Mouse (Mus musculus): ENCODE measurements around the gene Zkscan6.

The Zkscan6 gene

GRCm38 (mm10) chr11:65806909-65807504, at the start of gene Zkscan6:
Gene Zkscan6 (plus strand): TSS chr11:65807175.
- peak; percentile 89 for DNase-seq

GRCm38 (mm10) chr11:65759350-65759749, 47.6 kb upstream of the Zkscan6 start:
- no peak for DNase-seq

DNA sequence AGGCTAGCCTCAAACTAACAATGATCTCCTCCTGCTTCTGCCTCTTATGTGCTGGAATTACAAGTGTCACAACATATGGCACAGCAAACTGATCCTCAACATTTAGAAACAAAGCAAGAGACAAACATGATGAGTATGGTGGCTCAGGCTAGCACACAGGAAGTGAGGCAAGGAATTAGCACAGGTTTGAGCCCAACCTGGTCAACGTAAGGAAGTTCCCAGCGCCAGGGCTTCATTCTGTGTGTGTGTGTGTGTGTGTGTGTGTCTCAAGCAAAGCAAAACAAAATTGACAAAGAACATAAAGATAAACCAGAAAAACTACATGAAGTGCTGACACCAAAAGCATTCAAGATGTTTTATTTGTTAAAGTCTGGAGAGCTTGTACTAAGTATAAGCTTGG, 46.1 kb upstream of the Zkscan6 start:
- no peak for DNase-seq

DNA sequence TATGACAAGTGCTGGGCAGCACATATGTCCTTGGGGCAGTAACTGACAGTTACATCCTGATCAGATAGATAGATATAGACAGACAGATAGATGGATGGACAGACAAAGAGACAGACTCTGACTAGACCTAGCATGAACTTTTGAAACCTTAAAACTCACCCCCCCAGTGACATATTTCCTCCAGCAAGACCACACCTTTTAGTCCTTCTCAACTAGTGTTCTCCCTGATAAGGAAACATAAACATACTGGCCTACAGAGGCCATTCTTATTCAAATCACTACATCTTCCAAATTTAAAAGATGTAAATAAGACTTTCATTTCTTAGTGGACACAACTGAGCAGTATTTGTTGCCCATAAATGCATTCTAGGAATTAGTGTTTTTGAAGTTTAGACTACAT, 38.5 kb upstream of the Zkscan6 start:
- no peak for DNase-seq

- DNase-seq = no peak
Measured at GRCm38 (mm10) chr11:65769990-65770389, 37.0 kb upstream of the Zkscan6 start.

- DNase-seq = no peak
Measured at GRCm38 (mm10) chr11:65771546-65771945, 35.4 kb upstream of the Zkscan6 start.

DNA sequence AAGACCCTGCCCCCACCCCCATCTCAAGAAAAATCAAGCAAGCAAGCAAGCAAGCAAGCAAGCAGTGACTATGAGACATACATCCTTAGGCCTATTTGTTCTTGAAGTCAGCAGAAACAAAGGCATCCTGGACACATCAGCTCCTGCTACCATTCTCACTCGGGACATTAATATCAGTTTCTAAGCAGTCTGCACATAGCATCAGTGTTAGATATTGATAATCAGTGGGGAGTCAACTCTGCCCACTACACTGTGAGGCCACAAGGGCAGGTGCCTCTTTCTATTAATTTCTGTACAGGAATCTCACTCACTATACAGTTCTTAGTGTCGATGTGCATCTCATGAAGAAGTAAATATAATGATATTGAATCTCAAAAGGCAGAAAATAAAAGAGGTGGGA, 33.4 kb upstream of the Zkscan6 start:
- DNase-seq = no peak

DNA sequence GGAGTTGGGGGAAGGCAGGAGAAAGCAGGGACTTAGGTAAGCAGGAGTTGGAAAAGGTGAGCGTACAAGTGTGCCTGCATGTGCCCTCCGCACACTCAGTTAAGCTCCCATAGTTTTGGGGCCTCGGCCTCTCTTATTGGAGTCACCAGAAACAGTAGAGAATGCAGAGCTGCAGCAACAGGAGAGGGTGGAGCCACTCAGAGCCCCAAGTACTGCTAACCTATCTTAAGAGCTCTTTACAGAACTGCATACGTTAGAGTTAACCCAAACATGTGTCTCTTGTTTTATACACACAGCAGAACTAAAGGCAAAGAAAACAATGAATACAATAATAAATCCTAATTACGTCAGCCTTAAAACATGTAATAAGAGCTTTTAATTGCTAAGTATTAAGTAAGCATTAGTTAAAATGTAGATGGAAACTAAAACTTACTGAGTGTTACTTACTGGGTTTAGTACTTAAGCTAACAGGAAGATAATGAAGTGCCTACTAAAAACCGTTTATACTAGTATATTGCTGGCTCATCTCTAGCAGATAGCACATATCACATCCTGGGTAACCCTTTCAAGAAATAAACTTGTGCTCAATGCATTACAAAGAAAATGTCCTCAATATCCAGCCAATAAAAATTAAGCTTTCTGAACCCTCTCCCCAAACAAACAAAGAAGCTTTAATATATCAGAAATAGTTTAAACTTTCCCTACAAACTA, 32.9 kb upstream of the Zkscan6 start:
- no peak for DNase-seq

DNA sequence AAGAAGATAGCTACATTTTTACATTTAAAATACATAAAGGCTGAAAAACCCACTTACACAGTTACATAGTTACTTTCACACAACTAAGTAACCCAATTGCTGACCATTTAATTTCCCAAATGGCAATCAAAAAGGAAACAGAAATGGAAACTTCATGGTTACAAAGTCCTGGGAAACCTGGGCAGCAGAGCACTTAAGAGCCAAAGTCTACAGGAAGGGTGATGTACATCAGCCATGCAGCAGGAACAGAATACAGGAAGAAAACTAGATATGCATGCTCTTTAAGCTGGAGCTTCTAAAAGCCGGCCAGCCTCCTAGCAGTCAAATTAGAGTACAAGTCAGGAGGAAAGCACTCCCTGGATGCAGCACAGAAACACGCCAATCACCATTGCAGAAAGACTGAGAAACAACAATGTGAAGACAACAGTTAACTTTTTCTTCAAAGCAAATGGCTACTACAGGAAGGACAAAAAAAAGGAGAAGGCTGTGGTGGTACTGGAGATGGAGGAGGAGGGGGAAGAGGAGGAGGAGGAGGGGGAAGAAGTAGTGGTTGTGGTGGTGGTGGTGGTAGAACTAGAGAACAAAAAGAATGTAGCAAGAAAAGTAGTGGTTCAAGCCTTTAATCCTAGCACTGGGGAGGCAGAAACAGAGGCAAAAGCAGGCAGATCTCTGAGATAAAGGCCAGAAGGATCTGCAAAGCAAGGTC, 29.9 kb upstream of the Zkscan6 start:
- no peak for DNase-seq

DNA sequence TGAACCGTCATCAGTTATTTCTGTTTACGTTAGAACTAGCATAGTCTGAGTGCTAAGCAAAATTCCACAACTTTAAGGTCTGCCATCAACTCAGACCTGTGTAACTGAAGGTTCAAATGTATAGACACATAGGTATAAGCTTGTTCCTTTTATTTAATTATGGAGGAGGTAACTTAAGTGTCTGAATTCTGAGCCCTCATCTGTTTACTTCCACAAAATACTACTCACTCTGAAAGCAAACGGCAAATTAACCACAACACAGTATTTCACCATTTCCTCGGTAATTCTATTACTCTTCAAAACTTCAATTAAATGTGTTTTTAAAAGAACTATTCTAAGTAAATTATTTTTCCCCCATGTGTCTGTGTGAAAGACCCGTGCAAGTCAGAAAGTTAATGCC, 29.2 kb upstream of the Zkscan6 start:
- no peak for DNase-seq

GRCm38 (mm10) chr11:65779066-65779465, 27.9 kb upstream of the Zkscan6 start:
- no peak for DNase-seq

DNA sequence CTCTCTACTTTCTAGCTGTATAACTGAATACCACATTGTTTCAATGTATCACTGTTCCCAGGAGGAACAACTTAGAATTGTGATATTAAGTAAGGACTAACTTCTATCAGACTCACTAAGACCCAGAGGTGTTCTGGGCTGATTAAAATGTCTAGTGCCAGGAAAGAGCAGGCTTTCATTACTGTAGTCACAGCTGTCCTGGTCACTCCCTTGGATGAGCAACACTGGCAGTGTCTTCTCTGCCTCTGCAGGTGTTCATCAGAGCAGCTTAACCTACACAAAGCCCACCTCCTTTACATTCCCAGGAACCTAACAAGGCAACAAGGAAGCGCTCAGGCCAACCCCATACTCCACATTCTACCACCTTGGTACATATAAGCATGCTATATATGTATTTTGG, 27.4 kb upstream of the Zkscan6 start:
- no peak for DNase-seq

- no peak for DNase-seq
Measured at GRCm38 (mm10) chr11:65781596-65781995, 25.4 kb upstream of the Zkscan6 start.

DNA sequence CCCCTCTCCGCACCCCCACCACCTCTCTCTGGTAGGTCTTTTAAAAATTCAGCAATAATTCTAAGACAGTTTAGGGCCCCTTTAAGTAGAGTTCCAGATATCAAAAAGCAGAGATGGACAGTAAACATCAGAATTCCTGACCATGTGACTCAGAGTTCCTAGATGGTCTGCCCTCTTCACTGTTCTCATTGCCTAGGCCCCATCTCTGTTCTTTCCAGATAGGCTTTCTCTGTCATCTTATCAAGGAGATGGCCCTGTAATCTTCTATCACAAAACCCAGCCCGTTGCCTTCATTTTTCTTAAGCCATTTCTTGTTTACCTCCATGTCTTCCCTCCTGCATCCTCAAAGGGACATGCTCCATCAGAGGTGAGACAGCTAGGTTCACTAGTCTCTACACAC, 20.8 kb upstream of the Zkscan6 start:
- no peak for DNase-seq

- no peak for DNase-seq
Measured at GRCm38 (mm10) chr11:65787421-65788151, 19.4 kb upstream of the Zkscan6 start.

DNA sequence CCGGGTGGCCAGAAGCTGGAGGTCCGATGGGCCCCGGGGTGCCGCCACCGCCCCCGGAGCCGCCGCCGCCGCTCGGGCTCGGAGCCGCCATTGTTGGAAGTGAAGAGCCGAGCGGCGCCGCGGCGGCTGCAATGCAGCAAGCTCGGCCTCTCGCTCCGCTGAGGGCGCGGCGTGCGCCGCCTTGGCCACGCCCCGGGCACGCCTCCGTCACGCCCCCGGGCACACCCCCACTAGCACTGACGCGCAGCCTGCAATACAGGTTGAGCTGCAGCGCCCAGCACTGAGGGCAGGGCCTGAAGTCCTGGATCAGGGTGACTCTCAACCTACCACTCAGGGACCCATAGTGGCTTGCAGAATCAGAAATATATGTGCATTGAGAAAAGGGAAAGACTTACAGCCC, 18.8 kb upstream of the Zkscan6 start, which contains the start of gene Map2k4:
Gene Map2k4 (minus strand): TSS at position 144 of the 400 bp plus-strand sequence.
- peak; percentile 91 for DNase-seq

DNA sequence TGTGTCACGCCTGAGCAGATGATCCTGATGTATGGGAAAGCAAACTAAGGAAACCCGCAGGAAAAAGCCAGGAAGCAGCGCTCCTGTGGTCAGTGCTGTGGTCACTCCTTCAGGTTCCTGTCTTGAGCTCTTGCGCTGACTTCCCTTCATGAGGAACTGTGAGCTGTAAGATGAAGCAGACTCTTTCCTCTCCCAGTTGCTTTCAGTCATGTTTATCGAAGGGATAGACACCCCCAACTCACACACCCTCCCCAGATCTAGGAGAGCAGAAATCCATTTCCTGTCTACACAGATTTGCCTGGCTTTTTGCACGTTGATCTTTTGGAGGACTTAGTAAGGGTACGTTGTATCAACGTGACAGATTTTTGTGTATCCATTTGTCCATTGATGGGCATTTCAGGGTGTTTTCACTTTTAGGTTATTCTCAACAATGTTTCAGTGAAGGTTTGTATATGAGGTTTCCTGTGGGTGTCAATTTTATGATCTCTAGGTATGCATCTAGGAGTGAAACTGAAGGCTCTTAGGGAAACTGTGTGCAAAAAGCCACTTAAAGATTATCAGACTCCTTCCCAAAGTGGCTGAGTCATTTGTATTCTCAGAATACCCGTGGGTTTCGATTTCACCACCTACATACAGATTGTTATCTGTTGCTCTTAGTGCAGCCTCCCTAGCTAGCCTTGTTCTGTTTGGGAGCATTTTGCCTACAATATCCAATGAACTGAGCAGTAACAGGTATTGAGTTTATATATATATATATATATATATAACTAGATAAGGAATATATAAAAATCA, 12.4 kb upstream of the Zkscan6 start:
- no peak for DNase-seq

DNA sequence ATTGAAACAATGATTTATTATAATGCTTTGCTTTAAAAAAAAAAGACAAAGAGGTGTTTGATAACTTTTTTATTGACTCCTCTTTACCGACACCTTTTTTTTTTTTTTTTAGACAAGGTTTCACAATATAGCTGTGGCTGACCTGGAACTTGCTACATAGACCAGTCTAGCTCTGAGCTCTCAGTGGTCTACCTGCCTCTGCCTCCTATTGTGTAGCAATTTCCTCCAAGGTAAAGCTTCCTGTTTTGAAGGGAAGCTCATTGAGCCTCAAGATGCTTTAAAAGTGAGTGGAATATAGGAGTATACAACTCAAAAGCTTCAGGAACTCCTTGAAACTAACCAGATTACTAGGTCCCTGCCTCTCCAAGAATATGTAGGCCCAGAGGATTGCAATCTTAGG, 11.1 kb upstream of the Zkscan6 start:
- DNase-seq = no peak

- DNase-seq = no peak
Measured at GRCm38 (mm10) chr11:65801899-65802298, 5.1 kb upstream of the Zkscan6 start.

- DNase-seq = no peak
Measured at GRCm38 (mm10) chr11:65806321-65806904, 562 bp upstream of the Zkscan6 start.

GRCm38 (mm10) chr11:65807601-65808000, 626 bp downstream of the Zkscan6 start:
- DNase-seq = no peak

- DNase-seq = no peak
Measured at GRCm38 (mm10) chr11:65812088-65812487, 5.1 kb downstream of the Zkscan6 start.

All from kidney, adult 11 months (tissue).